Mouse (Mus musculus) lung, postnatal 0 days (tissue): ENCODE measurements around the gene Cfdp1. TPM values are rescaled to one million over a fixed set of nuclear protein-coding genes. Genes with fewer than 3 reads are reported as not detected.

ENCODE experiments used
- ATAC-seq: fragments of 200-750 bp; cut with Nextera tagmentation; 2 replicates; pipeline ENCODE4 v1.8.0; 2017; ENCODE audit warnings: moderate library complexity
- DNase-seq: peaks from one replicate; pipeline ENCODE4 v3.0.0-alpha.2; 2016; ENCODE audit warnings: low spot score
- H3K27ac ChIP-seq: fragments of 300-500 bp; sonication (generic); 2 replicates; pipeline ENCODE4 v1.5.1; 2014; ENCODE audit warnings: antibody characterized with exemption, mild to moderate bottlenecking, low read length, mixed read lengths
- H3K27me3 ChIP-seq: fragments of 300-500 bp; sonication (generic); replicated peaks from 2 replicates; pipeline ENCODE4 v1.6.1; 2014; ENCODE audit warnings: low read length, mixed read lengths; ENCODE audit not compliant: insufficient read depth
- H3K36me3 ChIP-seq: fragments of 300-500 bp; sonication (generic); 2 replicates; pipeline ENCODE4 v1.6.1; 2014; ENCODE audit warnings: low read length, mixed read lengths; ENCODE audit not compliant: insufficient read depth
- H3K4me1 ChIP-seq: fragments of 300-500 bp; sonication (generic); 2 replicates; pipeline ENCODE4 v1.6.1; 2014; ENCODE audit warnings: antibody characterized with exemption, low read depth, low read length, mixed read lengths; ENCODE audit not compliant: insufficient read depth
- H3K4me2 ChIP-seq: fragments of 300-500 bp; sonication (generic); replicated peaks from 2 replicates; pipeline ENCODE4 v1.6.1; 2014; ENCODE audit warnings: low read depth, mild to moderate bottlenecking, low read length, moderate library complexity, mixed read lengths
- H3K4me3 ChIP-seq: fragments of 300-500 bp; sonication (generic); 2 replicates; pipeline ENCODE4 v1.5.1; 2014; ENCODE audit warnings: low read depth, low read length
- H3K9ac ChIP-seq: fragments of 300-500 bp; sonication (generic); replicated peaks from 2 replicates; pipeline ENCODE4 v1.6.1; 2014; ENCODE audit warnings: low read depth, mild to moderate bottlenecking
- H3K9me3 ChIP-seq: fragments of 300-500 bp; sonication (generic); 2 replicates; pipeline ENCODE4 v1.6.1; 2016; ENCODE audit warnings: low read length, mixed read lengths
- CTCF ChIP-seq: IDR thresholded peaks from 2 replicates; pipeline ENCODE4 v1.5.1; 2016; ENCODE audit warnings: antibody characterized with exemption, mild to moderate bottlenecking
- EP300 ChIP-seq: IDR thresholded peaks from 2 replicates; pipeline ENCODE4 v1.6.1; 2016; ENCODE audit warnings: antibody characterized with exemption, mild to moderate bottlenecking, control low read depth
- WGBS: fragments of 180-500 bp; shearing (Covaris S2); extraction: QIAGEN DNeasy Blood & Tissue Kit; methylation state at CpG from one replicate; pipeline ENCODE4 v1.1.7; 2014; 5-methylcytosine and 5-hydroxymethylcytosine counted together
- polyA plus RNA-seq: library from polyadenylated mRNA; unstranded; fragments of >200 nt; fragmentation: Nextera tagmentation; extraction: Ambion mirVana; gene quantifications from 2 replicates; pipeline ENCODE4 v1.2.1, GENCODE M21; 2015

Gene Cfdp1
- polyA plus RNA-seq, 1 experiment from 2014 or later = 93.9 TPM

DNA sequence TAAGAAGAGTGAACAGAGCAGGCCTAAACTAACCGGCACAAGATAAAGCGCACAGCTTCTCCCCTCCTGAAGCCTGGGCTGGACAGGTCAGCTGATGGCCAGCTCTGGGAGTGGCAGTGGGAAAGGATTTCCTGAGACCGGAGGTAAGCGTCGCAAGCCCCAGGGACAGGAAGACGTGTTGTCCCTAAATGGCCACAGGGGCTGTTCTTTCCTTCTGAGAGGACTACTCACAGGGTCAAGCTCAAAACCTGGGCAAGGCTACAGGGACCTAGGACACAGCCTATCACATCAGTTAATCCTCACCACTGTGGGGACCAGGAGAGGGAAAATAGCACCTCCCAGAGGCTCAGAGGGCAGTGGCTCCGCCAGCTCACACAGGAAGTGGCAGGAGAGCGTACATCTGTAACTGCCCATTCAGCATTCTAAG is 118.7 kb downstream of the Cfdp1 start:
- H3K36me3 ChIP-seq = no peaks in the 10 kb centered on the region
- H3K4me3 ChIP-seq = no peak overlapping the region
- peak; percentile 15; the same call in 1 of the 2 replicates for TF ChIP-seq EP300
- peak; percentile 54 for TF ChIP-seq CTCF
- H3K4me2 ChIP-seq = peak overlapping the region; percentile 27
- no peaks in the 10 kb centered on the region for H3K27me3 ChIP-seq
- WGBS = 34% methylated on average over 8 of the region's 8 CpGs
- ATAC-seq = peak; percentile 20
- peaks cover 66% of the 10 kb centered on the region for H3K4me1 ChIP-seq
- peak; percentile 73 for DNase-seq
- peak overlapping the region; percentile 78 for H3K27ac ChIP-seq
- no peak overlapping the region for H3K9ac ChIP-seq
- H3K9me3 ChIP-seq = no peaks in the 10 kb centered on the region

DNA sequence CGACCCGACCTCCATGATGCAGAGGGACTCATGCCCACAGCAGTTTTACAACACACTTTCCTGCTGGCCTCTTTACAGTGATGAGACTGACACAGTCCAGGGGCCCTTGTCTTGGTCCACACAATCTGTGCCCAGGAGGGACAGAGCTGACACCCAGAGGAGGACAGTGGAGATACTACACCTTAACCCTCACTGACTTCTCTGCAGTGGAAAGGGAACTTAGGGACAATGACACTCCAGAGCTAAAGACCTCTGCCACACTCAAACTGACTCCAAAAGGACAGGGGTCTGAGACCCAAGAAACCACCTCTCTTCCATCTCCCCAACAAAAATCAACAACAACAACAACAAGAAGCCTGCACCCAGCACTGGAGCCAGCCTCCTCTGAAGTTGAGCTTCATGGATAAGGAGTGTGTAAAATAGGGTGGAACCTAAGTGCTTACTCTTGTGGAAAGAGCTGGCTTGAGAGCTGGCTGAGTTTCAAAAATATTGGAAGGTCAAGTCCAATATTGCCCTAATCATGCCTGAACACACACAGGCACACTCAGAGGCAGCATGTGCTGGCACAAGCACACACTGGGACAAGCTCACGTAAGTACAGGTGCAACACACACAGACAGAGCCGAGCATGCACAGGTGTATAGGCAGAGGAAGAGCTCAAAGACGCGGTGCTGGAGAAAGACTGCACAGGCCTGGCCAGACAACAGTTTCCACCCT is 119.7 kb downstream of the Cfdp1 start:
- ATAC-seq (peak; percentile 1; the same call in 1 of the 2 replicates), DNase-seq (peak; percentile 57)
- H3K4me2 ChIP-seq = peak overlapping the region; percentile 27
- no peak overlapping the region for H3K4me3 ChIP-seq
- H3K9me3 ChIP-seq = no peaks in the 10 kb centered on the region
- TF ChIP-seq CTCF (no peak; the same call in 1 of the 2 replicates), EP300 (no peak)
- H3K27ac ChIP-seq = peak overlapping the region; percentile 78
- no peaks in the 10 kb centered on the region for H3K36me3 ChIP-seq
- H3K27me3 ChIP-seq = no peaks in the 10 kb centered on the region
- peaks cover 68% of the 10 kb centered on the region for H3K4me1 ChIP-seq
- no peak overlapping the region for H3K9ac ChIP-seq
- 27% methylated on average over 6 of the region's 6 CpGs for WGBS

DNA sequence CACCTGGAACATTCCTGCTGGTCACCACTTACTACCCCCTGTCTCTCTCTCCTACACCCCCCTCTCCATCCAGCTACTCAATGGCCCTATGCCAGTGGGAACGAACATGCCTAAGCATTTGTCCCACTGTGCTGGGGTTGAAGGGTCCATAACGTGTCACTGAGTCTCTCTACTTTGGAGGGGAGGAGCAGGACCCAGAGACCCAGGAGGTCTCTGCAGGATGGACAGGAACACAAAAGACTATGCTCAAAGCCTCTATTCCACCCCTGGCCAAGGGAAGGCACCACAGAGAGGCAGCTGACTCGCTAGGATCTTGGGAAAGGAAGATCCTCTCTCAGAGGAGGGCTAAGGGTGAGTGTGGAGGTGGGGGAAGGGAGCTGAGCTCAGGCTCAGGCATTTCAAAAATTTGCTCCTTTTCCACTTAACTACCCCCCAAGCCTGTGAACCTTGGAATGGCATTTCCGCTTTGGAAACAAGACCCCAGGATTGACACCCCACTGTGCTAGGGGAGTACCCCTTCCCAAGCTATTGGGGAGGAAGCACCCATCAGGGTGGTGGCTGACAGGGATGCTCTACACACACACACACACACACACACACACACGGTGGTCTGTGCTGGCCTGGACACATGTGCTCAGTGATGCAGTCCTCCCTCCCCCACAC is 120.4 kb downstream of the Cfdp1 start:
- no peak for ATAC-seq
- H3K9ac ChIP-seq = no peak overlapping the region
- 16% methylated on average over 5 of the region's 5 CpGs for WGBS

DNA sequence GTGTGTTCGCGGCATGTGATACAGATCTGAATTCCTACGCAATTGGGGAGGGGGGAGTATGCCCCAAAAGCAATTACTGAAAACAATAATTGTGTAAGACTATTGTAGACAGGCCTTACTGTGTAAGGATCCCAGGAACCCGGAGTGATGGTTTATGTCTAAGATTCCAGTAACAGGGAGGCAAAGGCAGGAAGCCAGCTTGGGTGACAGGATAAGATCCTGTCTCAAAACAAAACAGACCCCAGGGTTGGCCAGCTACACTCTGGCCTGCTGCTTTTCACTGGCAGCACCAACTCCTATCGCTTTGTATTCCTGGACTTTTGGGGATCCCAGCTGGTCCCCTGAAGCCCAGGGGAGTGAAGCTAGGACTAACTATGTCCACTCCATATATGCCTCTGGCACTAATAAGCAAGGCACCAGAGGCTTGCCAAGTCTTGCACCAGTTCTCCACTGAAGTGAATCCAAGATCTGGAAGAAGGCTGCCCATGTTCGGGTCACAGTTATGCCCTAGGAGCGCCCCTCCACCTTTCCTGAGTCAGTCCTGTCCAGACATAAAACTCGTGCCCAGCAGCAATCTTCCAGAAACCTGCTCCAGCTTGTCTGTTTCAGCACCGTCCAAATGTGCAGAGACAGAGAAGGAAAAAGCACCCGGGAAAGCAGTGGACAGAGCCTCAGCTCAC is 121.5 kb downstream of the Cfdp1 start:
- DNase-seq (peak; percentile 78), ATAC-seq (peak; percentile 24; the same call in 1 of the 2 replicates)
- H3K27ac ChIP-seq = peak overlapping the region; percentile 96

More for the DNA sequence above, 120.4 kb downstream of the Cfdp1 start:
- DNase-seq = peak; percentile 50
- Histone ChIP-seq H3K4me3 (no peak overlapping the region), H3K27ac (peak overlapping the region; percentile 96), H3K4me1 (peaks cover 66% of the 10 kb centered on the region), H3K27me3 (no peaks in the 10 kb centered on the region), H3K4me2 (no peak overlapping the region), H3K9me3 (no peaks in the 10 kb centered on the region), H3K36me3 (no peaks in the 10 kb centered on the region)
- TF ChIP-seq EP300 (peak; percentile 40; the same call in 1 of the 2 replicates), CTCF (no peak)

DNA sequence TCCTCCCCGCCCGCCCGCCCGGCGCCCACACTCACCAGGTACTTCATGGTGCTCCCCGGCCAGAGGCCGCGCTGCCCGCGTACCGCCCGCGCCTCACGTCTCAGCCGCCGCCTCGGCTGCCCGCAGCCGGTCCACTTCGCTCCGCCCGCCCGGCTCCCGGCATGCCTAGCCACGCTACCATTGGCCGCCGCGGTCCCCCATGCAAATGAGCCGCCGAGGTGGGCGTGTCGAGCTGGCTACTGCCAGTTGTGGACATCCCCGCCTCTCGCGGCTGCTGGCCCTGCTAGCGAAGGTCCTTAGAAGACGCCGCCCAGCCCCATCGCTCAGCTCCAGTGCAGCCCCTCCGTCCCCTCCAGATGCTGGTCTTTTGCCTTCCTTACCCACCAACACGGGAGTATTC is 122.1 kb downstream of the Cfdp1 start:
- Histone ChIP-seq H3K9ac (peak overlapping the region; percentile 74), H3K27me3 (no peaks in the 10 kb centered on the region), H3K27ac (peak overlapping the region; percentile 96), H3K4me1 (peaks cover 80% of the 10 kb centered on the region), H3K9me3 (no peaks in the 10 kb centered on the region), H3K36me3 (no peaks in the 10 kb centered on the region), H3K4me2 (peak overlapping the region; percentile 91), H3K4me3 (peak overlapping the region; percentile 71)
- TF ChIP-seq CTCF = no peak
- no peak for TF ChIP-seq EP300
- DNase-seq (peak; percentile 98), ATAC-seq (peak; percentile 94)
- WGBS = 1% methylated on average over 26 of the region's 41 CpGs

More for the DNA sequence above, 121.5 kb downstream of the Cfdp1 start:
- peaks cover 75% of the 10 kb centered on the region for H3K4me1 ChIP-seq
- WGBS = 20% methylated on average over 10 of the region's 10 CpGs
- no peaks in the 10 kb centered on the region for H3K36me3 ChIP-seq
- no peaks in the 10 kb centered on the region for H3K27me3 ChIP-seq
- peak overlapping the region; percentile 91 for H3K4me2 ChIP-seq
- no peaks in the 10 kb centered on the region for H3K9me3 ChIP-seq
- peak overlapping the region; percentile 71 for H3K4me3 ChIP-seq
- H3K9ac ChIP-seq = peak overlapping the region; percentile 74; the same call in 1 of the 2 replicates
- TF ChIP-seq EP300 (peak; percentile 50; the same call in 1 of the 2 replicates), CTCF (no peak; the same call in 1 of the 2 replicates)
